Mouse (Mus musculus) common myeloid progenitor, adult 5-6 weeks (primary cell): ENCODE data around the gene Mrps18b. TPM values are rescaled to one million over a fixed set of nuclear protein-coding genes. Genes with fewer than 3 reads are reported as not detected.
A peak's percentile ranks its signal among the peaks of the same experiment; 100 is the strongest.

Source experiments
- ATAC-seq: replicated peaks from 2 replicates; pipeline ENCODE4 v1.8.0; 2016; ENCODE audit warnings: low read depth, mild to moderate bottlenecking, moderate TSS enrichment, inconsistent platforms; ENCODE audit not compliant: poor library complexity, severe bottlenecking
- total RNA-seq: library from RNA; stranded (forward); fragments of 200-1000, 187-1606 nt; gene quantifications from 2 replicates; pipeline ENCODE4 v1.2.3, GENCODE M21; 2017

Gene Mrps18b
- total RNA-seq, 1 experiment from 2014 or later, result 66.3 TPM

- no peak for ATAC-seq
Observed at GRCm38 (mm10) chr17:35882924-35883323, 33.3 kb downstream of the Mrps18b start.

DNA sequence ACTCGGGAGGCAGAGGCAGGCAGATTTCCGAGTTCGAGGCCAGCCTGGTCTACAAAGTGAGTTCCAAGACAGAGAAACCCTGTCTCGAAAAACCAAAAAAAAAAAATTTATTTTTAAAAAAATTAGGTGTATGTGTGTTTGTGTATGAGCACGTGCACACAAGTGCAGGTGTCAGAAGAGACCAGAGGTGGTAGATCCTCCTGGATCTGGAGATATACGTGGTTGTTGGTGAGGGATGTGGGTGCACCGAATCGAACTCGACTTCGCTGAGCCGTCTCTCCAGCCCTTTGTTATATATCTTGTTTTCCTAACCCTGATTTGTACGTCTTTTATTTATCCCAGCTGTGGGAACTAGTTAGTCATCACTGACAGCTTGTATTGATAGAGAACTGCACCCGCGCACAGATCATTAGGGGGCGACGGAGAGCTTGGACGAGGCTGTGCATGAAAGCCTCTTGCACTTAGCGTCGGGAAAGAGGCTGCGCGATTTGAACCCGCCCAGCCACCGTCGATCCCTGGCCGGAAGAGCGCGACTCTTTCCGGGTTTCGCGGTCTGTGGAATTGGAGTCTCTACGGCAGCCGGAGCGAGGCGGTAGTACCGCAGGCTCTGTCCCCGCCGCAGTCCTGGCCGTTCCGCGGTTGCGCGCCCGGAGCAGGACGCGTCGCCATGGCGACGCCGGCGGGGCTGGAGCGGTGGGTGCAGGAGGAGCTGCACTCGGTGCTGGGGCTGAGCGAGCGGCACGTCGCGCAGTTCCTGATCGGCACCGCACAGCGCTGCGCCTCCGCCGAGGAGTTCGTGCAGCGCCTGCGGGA, 36.7 kb downstream of the Mrps18b start, which contains the start of gene Dhx16:
Gene Dhx16, plus strand, starts transcription at position 575 of the 813 bp plus-strand sequence.
- ATAC-seq, result peak; percentile 97

- no peak for ATAC-seq
Observed at GRCm38 (mm10) chr17:35874721-35875120, 41.5 kb downstream of the Mrps18b start.

DNA sequence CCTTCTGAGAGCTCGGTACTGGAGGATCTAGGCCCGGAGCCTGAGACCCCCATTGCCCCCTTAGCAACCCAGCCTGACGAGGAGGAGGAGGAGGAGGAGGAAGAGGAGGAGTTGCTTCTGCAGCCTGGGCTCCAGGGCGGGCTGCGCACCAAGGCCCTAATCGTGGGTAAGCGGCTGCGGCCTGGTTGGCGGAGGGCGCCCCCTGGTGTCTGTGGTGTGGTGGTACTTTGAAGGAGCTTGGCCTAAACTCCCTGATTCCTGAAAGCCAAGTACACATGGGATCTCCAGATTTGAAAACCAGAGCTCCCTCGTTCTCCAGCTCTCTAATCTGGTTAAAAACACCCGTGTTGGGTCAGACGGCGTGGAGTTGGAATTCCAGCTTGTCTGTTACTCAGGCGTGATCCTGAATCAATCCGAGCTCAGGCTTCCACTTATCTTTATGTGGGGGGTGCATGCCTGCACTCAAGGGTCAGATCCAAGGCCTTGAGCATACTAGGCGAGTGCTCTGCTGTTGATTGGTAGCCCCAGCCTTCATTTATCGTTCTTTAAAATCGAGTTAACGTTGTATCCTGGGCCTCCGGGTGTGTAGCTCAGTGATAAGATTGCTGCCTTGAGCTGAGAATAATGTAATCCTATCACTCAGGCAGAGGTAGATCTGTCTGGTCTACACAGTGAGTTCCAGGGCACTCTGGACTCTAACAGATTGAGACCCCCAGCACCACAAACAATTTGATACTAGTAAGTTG, 42.2 kb downstream of the Mrps18b start:
- ATAC-seq, result peak; percentile 54

DNA sequence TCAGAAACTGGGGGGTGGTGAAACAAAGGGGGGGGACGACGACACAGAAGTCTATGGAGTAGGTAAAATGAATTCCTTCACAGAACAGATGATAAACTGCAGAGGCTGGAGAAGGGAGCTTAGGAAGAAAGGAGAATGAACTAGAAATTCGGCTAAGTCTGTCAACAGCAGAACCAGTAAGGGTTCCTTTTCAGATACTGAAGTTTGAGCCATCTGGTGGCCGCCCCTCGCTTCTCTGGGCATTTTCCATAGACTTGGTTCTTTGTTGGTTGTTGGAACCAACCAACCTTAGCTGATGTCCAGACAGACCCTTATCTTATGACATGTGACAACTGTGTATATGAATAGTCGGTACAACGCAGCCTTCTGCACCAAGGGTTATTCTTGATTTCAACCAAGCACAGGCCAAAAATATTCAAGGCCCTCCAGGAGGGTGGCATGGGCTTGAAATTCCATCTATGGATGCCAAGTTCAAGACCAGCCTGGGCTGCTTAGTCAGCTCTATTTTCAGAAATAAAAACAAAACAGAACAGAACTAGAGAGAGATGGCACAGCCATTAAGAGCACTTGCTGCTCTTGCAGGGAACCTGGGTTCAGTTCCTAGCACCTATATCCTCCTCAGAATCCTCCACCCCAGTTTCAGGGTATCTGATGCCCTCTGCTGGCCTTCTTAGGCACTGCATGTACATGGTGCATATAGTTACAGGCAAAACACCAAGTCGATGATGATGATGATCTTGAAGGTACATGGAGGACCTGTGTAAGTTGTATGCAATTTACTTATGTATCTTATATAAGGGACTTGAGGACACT, 45.1 kb downstream of the Mrps18b start:
- ATAC-seq, result no peak

DNA sequence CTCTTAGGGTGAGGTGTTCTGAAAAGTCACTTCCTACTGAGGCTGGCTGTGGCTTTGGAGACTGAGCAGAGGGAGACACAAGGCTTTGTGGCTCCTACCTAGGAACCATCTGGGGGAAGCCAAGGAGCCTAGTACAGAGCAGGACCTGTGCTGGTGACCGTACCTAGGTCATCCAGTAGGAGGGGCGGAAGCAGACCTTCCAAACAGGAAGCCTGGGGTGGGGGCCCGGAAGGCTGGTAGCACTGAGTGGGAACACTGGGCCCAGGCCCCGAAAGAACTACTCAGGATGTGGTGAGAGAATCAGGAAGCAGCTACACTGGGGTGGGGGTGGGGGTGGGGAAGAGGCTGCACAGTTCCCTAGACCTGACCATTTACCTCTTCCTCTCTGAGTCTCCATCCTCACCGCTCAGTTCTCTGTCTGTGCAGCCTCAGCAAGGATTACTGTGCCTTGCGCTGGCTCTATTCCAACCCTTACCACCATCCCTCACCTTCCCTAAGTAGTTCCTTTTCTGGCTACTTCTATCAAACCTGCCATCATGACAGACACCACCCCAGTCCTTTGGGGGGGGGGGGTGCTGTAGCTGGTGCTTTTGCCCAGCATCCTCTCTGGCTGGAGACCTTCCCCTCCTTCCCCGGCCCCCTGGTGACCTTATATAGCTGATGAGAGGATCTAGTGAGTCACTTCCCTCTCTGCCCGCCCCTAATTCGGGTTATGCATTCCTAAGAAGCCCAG, 45.9 kb downstream of the Mrps18b start:
- peak; percentile 67 for ATAC-seq

- ATAC-seq, result no peak
Observed at GRCm38 (mm10) chr17:35869346-35870067, 46.7 kb downstream of the Mrps18b start.

GRCm38 (mm10) chr17:35868961-35869345, 47.2 kb downstream of the Mrps18b start:
- no peak for ATAC-seq

GRCm38 (mm10) chr17:35868165-35868820, 47.9 kb downstream of the Mrps18b start:
- no peak for ATAC-seq

- ATAC-seq, result no peak
Observed at GRCm38 (mm10) chr17:35866911-35867890, 49.0 kb downstream of the Mrps18b start.

DNA sequence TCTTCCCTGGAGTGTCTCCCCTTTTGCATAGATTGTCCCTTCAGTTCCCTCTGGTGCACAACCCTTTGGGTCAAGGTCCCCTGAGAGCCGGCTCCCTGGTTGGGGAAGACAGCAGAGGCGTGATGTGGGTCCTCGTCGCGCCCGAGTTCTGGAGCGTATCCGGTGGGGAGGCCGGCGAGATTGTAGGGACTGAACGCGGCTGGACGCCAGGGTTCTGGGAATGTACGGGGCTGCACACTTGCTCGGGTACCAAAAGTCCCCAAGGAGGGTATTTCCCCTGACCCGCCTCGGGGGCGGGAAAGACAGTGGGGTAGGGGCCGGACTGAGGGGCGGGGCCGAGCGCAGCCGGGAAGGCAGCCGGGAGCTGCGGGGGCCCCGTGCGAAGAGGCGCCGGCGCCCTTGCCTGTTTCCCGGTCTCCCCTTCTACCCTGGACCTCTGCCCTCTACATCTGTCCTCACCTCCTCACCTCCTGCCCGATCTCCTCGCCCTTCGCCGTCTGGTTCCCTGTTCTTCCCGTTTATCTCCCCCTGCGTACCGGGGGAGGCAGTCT, 49.8 kb downstream of the Mrps18b start:
- ATAC-seq, result no peak

GRCm38 (mm10) chr17:35865481-35866280, 50.5 kb downstream of the Mrps18b start, which contains the start of gene Ppp1r18:
Gene Ppp1r18, plus strand, starts transcription at chr17:35865593.
- peak; percentile 3; the same call in 1 of the 2 replicates for ATAC-seq

- ATAC-seq, result no peak
Observed at GRCm38 (mm10) chr17:35864832-35865353, 51.3 kb downstream of the Mrps18b start.

DNA sequence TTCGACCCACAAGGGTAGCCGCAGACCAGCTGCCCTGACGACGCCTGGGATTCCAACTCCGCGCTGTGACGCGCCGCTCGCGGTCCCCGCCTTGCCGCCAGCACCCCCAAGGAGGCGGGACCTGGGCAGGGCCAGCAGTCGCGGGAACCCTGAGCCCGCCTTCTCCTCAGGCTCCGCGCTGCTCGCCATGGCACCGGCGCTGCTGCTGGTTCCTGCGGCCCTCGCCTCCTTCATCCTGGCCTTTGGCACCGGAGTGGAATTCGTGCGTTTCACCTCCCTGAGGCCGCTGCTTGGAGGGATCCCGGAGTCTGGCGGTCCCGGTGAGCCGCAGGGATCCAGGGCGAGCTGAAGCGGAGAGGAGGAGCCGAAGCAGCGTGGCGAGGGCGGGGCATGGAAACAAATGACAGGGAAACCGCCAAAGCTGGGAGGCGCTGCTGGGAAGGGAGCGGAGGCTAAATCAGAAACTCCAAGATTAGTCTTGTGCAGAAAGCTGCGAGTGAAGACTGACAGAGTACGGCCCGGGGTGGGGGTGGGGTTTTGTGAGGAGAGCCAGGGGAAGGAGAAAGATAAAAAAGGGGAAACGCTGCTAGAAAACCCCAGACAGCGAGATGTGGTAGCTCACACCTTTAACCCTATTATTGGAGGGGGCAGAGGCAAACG, 54.9 kb downstream of the Mrps18b start, which contains the start of gene Nrm:
Gene Nrm, plus strand, starts transcription at position 121 of the 660 bp plus-strand sequence.
- peak; percentile 73 for ATAC-seq

DNA sequence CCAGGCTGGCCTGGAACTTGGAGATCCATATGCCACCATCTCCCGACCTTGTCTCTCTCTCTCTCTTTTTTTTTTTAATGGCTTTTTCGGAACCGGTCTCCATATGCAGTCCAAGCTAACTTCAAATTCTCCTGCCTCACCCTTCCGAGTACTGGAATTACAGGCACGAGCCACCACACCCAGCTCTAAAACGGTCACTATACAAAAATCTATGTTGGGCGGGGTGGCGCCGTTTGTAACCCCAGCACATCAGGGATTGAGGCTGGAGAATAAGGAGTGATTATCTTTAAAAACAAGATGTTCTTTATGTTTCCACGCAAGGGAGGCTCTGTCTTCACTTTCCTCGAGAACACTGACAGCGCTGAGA, 55.4 kb downstream of the Mrps18b start:
- ATAC-seq, result no peak
